Mouse (Mus musculus) forebrain, embryonic 16.5 days (tissue): ENCODE measurements at regions not wholly inside any gene's neighbourhood (a gene's known extent, or its start where the extent isn't known, plus 50 kb on each side); places are given as distances from the start of the nearest gene placed in this dataset.

ENCODE experiments used
- ATAC-seq: fragments of 200-750 bp; cut with Nextera tagmentation; 2 replicates; pipeline ENCODE4 v1.8.0; 2017; ENCODE audit warnings: mild to moderate bottlenecking, moderate library complexity
- H3K27ac ChIP-seq: fragments of 300-500 bp; sonication (generic); 2 replicates; pipeline ENCODE4 v1.5.1; 2014; ENCODE audit warnings: low read length, control low read depth
- H3K27me3 ChIP-seq: fragments of 300-500 bp; sonication (generic); replicated peaks from 2 replicates; pipeline ENCODE4 v1.6.1; 2014; ENCODE audit warnings: low read length; ENCODE audit not compliant: control insufficient read depth, insufficient read depth
- H3K36me3 ChIP-seq: fragments of 300-500 bp; sonication (generic); 2 replicates; pipeline ENCODE4 v1.6.1; 2014; ENCODE audit not compliant: control insufficient read depth, insufficient read depth
- H3K4me1 ChIP-seq: fragments of 300-500 bp; sonication (generic); replicated peaks from 2 replicates; pipeline ENCODE4 v1.6.1; 2014; ENCODE audit warnings: low read length; ENCODE audit not compliant: control insufficient read depth, insufficient read depth
- H3K4me2 ChIP-seq: fragments of 300-500 bp; sonication (generic); 2 replicates; pipeline ENCODE4 v1.6.1; 2014; ENCODE audit warnings: mild to moderate bottlenecking, low read length, control low read depth
- H3K4me3 ChIP-seq: fragments of 300-500 bp; sonication (generic); replicated peaks from 2 replicates; pipeline ENCODE4 v1.5.1; 2014; ENCODE audit warnings: mild to moderate bottlenecking, low read length, control low read depth
- H3K9ac ChIP-seq: fragments of 300-500 bp; sonication (generic); replicated peaks from 2 replicates; pipeline ENCODE4 v1.6.1; 2014; ENCODE audit warnings: low read depth, low read length, control low read depth
- H3K9me3 ChIP-seq: fragments of 300-500 bp; sonication (generic); 2 replicates; pipeline ENCODE4 v1.6.1; 2016; ENCODE audit warnings: low read length; ENCODE audit not compliant: control insufficient read depth
- WGBS: fragments of 180-500 bp; shearing (Covaris S2); extraction: QIAGEN DNeasy Blood & Tissue Kit; methylation state at CpG from one replicate; pipeline ENCODE4 v1.1.7; 2014; 5-methylcytosine and 5-hydroxymethylcytosine counted together

DNA sequence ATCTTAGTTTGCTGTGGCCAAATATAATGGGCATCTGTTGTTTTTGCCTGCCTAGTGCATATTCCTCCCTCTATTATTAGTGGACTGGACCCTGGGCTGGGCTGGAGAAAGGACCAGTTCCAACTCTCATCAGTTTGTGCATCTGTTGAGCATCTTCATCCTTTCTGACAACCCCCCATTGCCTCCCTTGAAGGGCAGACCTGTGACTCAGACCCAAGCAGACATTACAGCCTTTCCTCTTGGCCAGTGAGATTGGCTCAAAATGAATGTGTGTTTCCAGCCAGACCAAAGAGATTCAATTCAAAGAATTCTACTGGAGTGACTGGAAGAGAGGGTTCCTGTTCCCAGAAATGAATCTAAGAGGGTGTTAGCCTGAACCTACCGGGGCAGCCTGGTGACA lies 433.2 kb upstream of the Gm765 start:
- no peaks in the 10 kb centered on the region for H3K9me3 ChIP-seq
- H3K4me1 ChIP-seq, result no peaks in the 10 kb centered on the region
- H3K27ac ChIP-seq, result no peak overlapping the region
- no peaks in the 10 kb centered on the region for H3K36me3 ChIP-seq
- H3K9ac ChIP-seq, result no peak overlapping the region
- H3K27me3 ChIP-seq, result peaks cover 25% of the 10 kb centered on the region
- no peak for ATAC-seq
- WGBS, result 92% methylated on average over 1 of the region's 1 CpGs
- H3K4me2 ChIP-seq, result no peak overlapping the region
- no peak overlapping the region for H3K4me3 ChIP-seq

GRCm38 (mm10) chr6:98769999-98770398 lies 427.4 kb upstream of the Gm765 start:
- Histone ChIP-seq H3K27ac (no peak overlapping the region), H3K9me3 (no peaks in the 10 kb centered on the region), H3K4me1 (peaks cover 20% of the 10 kb centered on the region), H3K36me3 (no peaks in the 10 kb centered on the region), H3K27me3 (peaks cover 45% of the 10 kb centered on the region), H3K4me3 (no peak overlapping the region), H3K4me2 (no peak overlapping the region), H3K9ac (no peak overlapping the region)
- WGBS, result 79% methylated on average over 2 of the region's 2 CpGs
- no peak for ATAC-seq

DNA sequence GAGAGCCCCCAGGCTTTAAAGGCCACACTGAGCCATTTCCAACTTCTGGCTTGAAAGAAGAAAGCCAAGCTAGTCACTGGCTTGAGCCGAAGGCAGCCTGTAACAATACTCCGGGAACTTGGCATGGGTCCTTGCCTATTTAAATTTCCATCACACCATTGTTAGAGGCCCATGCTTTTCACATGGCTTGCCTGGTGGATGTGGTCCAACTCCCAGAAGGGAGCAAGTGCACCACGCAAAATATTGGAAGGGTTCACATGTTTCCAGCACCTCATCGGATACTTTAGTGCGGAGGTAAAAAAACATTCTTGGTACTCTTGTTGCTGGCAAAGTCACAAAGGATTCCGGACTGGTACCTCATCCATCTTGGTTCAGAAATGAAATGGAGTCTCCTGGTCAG lies 426.8 kb upstream of the Gm765 start:
- H3K9me3 ChIP-seq, result no peaks in the 10 kb centered on the region
- peaks cover 40% of the 10 kb centered on the region for H3K27me3 ChIP-seq
- no peak overlapping the region for H3K27ac ChIP-seq
- no peak overlapping the region for H3K9ac ChIP-seq
- no peaks in the 10 kb centered on the region for H3K36me3 ChIP-seq
- no peak overlapping the region for H3K4me3 ChIP-seq
- ATAC-seq, result 0 out of 2 replicates have a peak, but pooled peaks have one; percentile 29
- peaks cover 20% of the 10 kb centered on the region for H3K4me1 ChIP-seq
- H3K4me2 ChIP-seq, result no peak overlapping the region
- WGBS, result 38% methylated on average over 6 of the region's 6 CpGs

DNA sequence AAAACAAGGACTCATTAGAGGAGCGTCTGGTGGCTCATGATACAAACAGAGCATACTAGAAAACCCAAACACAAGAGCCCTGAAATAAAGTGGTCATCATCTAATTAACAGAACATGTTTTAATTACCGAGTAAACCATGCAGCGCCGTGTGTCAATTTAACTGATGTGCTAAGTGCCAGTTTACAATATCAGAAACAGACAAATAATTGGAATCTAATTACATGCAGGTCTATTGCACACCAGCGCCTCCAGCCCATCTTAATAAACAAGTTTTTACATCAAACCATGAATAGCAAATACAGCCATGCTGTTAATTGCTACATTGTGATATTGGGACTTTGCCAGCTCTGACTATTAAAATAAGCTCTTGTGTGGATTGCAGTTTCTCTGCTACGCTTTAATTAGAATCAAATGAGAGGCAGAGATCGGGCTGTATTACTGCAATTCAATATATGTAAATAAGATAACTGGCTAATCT lies 425.3 kb upstream of the Gm765 start:
- Histone ChIP-seq H3K9me3 (no peaks in the 10 kb centered on the region), H3K4me3 (no peak overlapping the region), H3K4me1 (peaks cover 20% of the 10 kb centered on the region), H3K27me3 (peaks cover 39% of the 10 kb centered on the region), H3K36me3 (no peaks in the 10 kb centered on the region), H3K27ac (no peak overlapping the region), H3K4me2 (peak overlapping the region; percentile 1; the same call in 1 of the 2 replicates), H3K9ac (no peak overlapping the region)
- 7% methylated on average over 7 of the region's 7 CpGs for WGBS
- ATAC-seq, result peak; percentile 94

DNA sequence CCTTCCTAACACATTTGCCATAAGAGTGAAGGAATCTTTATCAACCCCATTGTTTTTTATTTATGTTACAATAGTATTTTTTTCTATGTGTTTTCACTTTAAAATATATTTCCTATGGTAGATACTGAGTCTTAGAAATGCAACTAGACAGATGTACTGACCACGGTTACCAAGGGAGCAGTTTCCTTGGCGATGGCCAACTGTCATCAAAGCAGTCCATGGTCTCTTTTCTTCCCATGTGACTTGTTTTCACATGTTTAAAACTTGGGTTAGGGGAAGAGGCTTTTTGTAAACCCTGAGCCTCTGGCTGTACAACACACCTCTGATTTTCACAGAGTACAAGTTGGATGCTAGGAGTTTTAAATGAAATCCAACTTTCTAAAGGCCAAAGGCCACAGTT lies 411.9 kb upstream of the Gm765 start:
- H3K27ac ChIP-seq, result no peak overlapping the region
- ATAC-seq, result no peak
- WGBS, result 72% methylated on average over 2 of the region's 2 CpGs
- no peak overlapping the region for H3K4me2 ChIP-seq
- no peak overlapping the region for H3K4me3 ChIP-seq
- no peak overlapping the region for H3K9ac ChIP-seq
- H3K27me3 ChIP-seq, result peaks cover 12% of the 10 kb centered on the region
- no peaks in the 10 kb centered on the region for H3K4me1 ChIP-seq
- H3K9me3 ChIP-seq, result no peaks in the 10 kb centered on the region
- no peaks in the 10 kb centered on the region for H3K36me3 ChIP-seq

- no peaks in the 10 kb centered on the region for H3K9me3 ChIP-seq
- H3K27ac ChIP-seq, result no peak overlapping the region
- H3K9ac ChIP-seq, result no peak overlapping the region
- no peak for ATAC-seq
- no peaks in the 10 kb centered on the region for H3K36me3 ChIP-seq
- no peaks in the 10 kb centered on the region for H3K4me1 ChIP-seq
- H3K4me3 ChIP-seq, result no peak overlapping the region
- 0 out of 2 replicates have a peak, but pooled peaks cover 3% of the 10 kb centered on the region for H3K27me3 ChIP-seq
- H3K4me2 ChIP-seq, result no peak overlapping the region
- WGBS, result 82% methylated on average over 4 of the region's 4 CpGs
These were observed 406.1 kb upstream of the Gm765 start for GRCm38 (mm10) chr6:98748618-98749017.

GRCm38 (mm10) chr6:98746976-98747375 lies 404.4 kb upstream of the Gm765 start:
- Histone ChIP-seq H3K4me3 (no peak overlapping the region), H3K27me3 (no peaks in the 10 kb centered on the region), H3K27ac (no peak overlapping the region), H3K36me3 (no peaks in the 10 kb centered on the region), H3K4me2 (no peak overlapping the region), H3K4me1 (no peaks in the 10 kb centered on the region), H3K9ac (no peak overlapping the region), H3K9me3 (no peaks in the 10 kb centered on the region)
- 64% methylated on average over 8 of the region's 8 CpGs for WGBS
- ATAC-seq, result no peak

- ATAC-seq, result no peak
- Histone ChIP-seq H3K4me1 (no peaks in the 10 kb centered on the region), H3K36me3 (no peaks in the 10 kb centered on the region), H3K9me3 (no peaks in the 10 kb centered on the region), H3K9ac (no peak overlapping the region), H3K27ac (no peak overlapping the region), H3K4me2 (no peak overlapping the region), H3K4me3 (no peak overlapping the region), H3K27me3 (no peaks in the 10 kb centered on the region)
- WGBS, result 94% methylated on average over 2 of the region's 2 CpGs
These were observed 397.9 kb upstream of the Gm765 start for GRCm38 (mm10) chr6:98740447-98740846.

- no peaks in the 10 kb centered on the region for H3K9me3 ChIP-seq
- no peak overlapping the region for H3K9ac ChIP-seq
- H3K27ac ChIP-seq, result no peak overlapping the region
- no peaks in the 10 kb centered on the region for H3K36me3 ChIP-seq
- ATAC-seq, result no peak
- H3K4me1 ChIP-seq, result no peaks in the 10 kb centered on the region
- no peaks in the 10 kb centered on the region for H3K27me3 ChIP-seq
- no peak overlapping the region for H3K4me2 ChIP-seq
- H3K4me3 ChIP-seq, result no peak overlapping the region
These were observed 388.5 kb upstream of the Gm765 start for GRCm38 (mm10) chr6:98731010-98731530.

DNA sequence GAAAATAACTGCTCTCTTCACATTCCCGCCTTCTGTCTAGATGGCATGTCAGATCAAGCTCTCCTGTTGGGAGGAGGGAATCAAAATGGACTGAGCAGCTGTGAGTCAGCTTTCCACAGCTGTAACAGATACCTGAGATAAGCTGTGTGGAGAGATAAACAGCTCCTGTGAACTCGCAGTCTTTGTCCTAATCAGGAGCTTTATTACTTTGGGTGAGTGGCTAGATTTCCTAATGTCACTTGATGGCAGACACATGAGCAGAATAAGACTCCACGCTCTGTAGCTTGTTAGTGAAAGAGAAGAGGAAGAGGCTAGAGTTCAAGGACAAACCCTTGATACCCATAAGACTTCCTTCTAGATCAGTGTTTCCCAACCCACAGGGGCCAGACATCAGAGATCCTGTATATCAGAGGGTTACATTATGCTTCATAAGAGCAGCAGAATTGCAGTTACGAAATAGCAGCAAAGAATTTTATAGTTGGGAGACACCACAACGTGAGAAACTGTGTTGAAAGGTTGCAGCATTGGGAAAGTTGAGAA lies 384.1 kb upstream of the Gm765 start:
- no peaks in the 10 kb centered on the region for H3K9me3 ChIP-seq
- H3K4me2 ChIP-seq, result no peak overlapping the region
- ATAC-seq, result no peak
- H3K36me3 ChIP-seq, result no peaks in the 10 kb centered on the region
- H3K4me3 ChIP-seq, result no peak overlapping the region
- H3K27ac ChIP-seq, result no peak overlapping the region
- H3K9ac ChIP-seq, result no peak overlapping the region
- WGBS, result 91% methylated on average over 5 of the region's 5 CpGs
- no peaks in the 10 kb centered on the region for H3K27me3 ChIP-seq
- H3K4me1 ChIP-seq, result no peaks in the 10 kb centered on the region
